Mouse (Mus musculus) lung, adult 2 months (tissue): Measurements from ENCODE around the gene Plekhg3.

Experiments
- CTCF ChIP-seq: fragments of 200-500 bp; IDR thresholded peaks from 2 replicates; pipeline ENCODE4 v1.5.1; 2011; ENCODE audit warnings: mild to moderate bottlenecking, low read length, control low read depth; ENCODE audit not compliant: insufficient read depth
- POLR2A ChIP-seq: fragments of 200-500 bp; IDR thresholded peaks from 2 replicates; pipeline ENCODE4 v1.6.1; 2011; ENCODE audit warnings: low read depth, mild to moderate bottlenecking, control low read depth, low read length, borderline replicate concordance; ENCODE audit errors: extremely low read depth

DNA sequence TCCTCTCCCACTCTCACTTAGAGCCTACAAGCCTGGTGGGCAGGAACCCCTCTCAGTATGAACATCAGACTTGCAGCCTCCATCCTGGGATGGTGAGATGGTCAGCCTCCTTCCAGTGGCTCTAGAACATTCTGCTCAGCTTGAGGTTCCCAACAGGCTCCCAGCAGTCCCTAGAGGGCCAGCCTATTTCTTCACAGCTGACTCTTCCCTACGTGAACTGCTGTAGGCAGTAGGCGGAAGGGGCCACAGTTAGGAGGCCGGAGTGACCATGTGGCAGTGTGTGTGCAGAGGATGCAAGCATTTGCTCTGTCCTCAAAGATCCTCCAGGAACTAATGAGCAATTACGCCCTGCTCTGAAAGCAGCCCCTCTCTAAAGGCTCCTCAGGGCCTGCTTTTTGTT lies 87.5 kb downstream of the Plekhg3 start:
- TF ChIP-seq CTCF = no peak
- TF ChIP-seq POLR2A = no peak
